Mouse (Mus musculus) right cerebral cortex, postnatal 25 days (tissue): ENCODE data around the gene Fam216a.

ENCODE experiments used
- DNase-seq: peaks from one replicate; pipeline ENCODE4 v3.0.0; 2022

Gene Fam216a

DNA sequence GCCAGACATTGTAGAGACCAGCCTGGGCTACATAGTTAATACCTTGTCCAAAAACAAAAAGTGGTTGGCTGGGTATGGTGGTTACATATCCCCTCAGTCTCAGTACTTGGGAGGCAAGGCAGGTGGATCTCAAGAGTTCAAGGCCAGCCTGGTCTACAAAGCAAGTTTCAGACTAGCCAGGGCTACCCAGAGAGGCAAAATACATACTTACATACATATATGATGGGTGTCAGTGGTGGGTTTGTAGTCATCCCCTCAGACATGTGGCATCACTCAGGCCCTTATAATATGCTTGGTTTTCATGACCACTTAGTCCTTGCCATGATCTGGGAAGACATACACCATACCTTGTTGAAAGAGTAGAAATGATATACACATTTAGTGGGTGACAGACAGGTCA is 18.5 kb upstream of the Fam216a start:
- DNase-seq, result no peak

DNA sequence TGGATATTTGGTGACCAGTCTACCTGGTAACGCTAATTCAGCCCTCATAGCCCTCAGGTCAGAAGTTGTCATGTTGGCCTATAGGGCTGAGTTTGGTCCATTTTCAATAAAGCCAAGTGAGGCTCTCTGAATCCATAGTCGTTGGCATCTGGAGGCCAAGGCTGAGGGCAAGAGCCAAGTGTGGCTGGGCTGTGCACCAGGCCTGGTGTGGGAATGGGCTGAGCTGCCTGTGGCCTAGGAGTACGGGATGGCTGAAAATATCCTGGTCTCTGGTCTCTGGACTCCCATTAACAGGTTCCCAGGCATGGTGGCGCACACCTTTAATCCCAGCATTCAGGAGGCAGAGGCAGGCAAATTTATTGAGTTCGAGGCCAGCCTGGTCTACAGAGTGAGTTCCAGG is 17.8 kb upstream of the Fam216a start:
- DNase-seq, result no peak

DNA sequence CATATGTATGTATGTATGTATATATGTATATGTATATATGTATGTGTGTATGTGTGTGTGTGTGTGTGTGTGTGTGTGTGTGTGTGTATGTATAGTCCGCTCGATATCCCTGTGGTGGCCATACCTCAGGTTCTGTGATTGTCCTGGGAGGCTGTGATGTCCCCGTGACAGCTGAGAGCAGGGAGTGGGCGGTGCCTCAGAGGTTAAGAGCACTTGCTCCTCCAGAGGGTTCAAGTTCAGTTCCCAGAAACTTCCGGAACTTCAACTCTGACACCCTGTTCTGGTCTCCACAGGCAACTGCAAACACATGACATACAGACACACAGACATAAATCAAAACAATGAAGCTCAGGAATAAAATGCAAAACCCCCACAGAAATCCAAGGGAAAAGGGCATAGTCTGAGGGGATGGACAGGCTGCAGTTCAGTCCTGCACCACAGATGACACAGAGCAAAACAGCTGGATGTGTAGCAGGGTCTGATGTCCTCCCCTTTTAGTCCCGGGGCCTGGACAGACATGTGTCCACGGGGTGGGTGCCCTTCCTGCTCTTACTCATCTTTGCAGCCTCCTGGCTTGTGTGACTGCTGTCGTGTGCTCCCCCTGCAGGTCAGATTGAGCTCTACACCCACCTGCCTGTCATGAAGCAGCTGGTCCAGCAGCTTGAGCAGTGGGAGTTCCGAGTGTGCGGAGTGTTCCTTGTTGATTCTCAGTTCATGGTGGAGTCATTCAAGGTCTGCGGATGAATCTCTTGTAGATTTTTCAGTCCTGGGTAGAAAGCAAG is 7.4 kb upstream of the Fam216a start:
- DNase-seq, result peak; percentile 70

DNA sequence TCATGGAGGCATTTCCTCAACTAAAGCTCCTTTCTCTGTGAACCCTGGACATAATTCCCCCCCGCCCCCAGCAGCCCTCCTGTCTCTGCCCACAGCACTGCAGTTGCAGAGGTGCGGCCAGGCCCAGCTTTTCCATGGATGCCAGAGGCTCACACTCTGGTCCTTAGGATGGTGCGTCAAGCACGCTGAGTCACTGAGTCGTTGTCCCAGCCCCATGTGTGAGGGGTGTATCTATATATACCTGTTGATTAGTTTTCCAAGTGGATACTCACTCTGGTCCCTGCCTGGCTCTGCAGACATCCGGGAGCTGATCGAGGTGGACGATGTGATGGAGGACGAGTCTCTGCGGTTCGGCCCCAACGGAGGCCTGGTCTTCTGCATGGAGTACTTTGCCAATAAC is 6.0 kb upstream of the Fam216a start:
- DNase-seq, result no peak

DNA sequence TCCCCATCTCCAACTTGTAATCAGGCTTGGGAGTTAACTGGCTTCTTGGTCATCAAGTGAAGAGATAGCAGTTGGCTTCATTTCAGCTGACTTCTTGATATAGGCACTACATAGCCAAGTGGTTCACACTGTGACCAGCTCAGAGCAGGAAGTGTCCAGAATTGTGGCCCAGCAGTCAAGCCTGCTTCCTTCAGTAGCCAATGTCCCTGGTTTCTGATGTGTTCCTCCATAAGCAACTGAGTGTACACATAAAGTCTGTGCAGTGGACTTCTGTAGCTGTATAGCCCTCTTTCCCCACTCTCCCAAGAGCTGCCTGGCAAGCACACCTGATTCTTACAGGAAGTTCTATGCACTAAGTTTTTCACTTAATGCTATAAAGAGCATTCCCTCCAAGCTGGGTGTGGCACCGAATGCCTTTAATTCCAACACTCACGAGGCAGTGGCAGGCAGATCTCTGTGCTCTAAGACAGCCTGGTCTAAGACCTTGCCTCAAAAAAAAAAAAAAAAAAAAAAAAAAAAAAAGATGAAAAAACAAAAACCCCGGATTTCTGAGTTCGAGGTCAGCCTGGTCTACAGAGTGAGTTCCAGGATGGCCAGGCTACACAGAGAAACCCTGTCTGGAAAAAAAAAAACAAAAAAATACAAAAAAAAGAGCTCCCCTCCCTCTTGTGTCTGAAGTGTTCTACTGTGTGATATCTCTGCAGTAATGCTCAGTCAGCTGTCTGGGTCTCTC is 5.1 kb upstream of the Fam216a start:
- no peak for DNase-seq

DNA sequence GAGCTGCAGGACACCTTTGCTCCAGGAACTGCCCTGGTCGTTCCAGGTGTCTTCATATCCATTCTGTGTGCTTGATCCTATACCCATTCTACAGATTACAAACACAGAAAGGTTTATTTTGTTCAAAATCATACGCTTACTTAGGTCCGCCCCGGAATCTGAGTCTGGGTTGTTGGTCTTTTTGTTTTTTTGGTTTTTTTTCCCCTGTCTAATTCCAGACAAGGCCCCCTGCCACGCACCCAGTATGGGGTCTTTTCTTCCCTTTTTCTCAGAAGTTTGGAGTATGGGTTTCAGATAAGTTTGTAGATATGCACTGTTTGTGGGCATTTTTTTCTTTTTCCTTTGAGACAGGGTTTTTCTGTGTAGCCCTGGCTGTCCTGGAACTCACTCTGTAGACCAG is 714 bp upstream of the Fam216a start:
- no peak for DNase-seq

DNA sequence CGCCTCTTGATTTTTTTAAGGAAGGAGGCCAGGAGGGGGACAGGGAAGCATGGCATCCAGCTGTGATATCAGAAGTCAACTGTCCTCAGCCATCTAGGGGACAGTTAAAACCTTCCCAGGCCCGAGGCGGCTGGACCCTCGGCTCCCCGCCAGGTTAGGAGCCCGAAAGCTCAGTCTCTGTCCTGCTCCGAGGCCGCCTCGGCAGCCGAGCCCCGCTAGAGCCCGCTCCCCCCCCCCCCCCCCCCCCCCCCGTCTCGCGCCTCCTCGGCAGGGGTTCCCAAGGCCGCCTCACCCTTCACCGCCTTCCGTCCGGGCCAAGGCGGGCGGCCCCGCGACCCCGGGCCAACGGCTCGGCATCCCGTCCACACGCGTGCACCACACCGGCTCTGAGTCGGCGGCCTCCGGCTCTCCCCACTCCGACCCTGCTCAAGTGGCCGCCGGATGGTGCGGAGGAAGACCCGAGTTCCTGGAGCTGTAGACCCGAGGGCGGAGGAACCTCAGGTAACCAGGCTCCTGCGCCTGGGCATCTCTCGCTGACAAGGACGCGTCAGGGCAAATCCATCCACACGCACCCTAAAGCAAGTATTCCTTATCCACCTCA is 473 bp downstream of the Fam216a start, which contains the start of gene Gpn3:
TSS of gene Gpn3 (plus strand) at position 286 of the 601 bp plus-strand sequence.
- no peak for DNase-seq

DNA sequence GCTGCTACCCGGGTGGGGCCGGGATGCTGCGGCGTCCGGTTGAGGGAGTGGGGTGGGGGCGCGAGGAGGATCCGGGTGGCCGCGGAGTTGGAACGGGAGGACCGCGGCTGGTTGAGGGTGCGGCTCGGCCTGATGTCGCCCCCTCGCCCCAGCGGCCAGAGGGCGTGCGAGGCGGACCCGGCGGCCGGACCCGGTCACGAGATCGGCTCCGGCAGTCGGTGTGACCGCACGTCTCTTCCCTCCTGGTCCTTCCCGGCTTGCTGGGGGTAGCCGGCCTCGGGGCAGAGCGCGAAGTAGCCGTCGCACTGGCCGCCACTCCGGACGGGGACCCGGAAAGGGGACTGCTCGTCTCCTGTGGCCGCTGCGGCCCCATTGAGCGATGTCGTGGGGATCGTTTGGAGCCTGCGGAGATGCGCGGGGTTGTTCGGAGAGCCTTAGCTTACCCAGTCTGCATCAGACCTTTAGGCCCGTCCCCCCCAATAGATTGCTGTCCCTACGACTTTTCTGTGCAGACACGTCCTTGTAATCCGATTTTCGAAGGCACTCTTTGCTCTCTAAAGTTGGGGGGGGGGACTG is 17.6 kb downstream of the Fam216a start:
- DNase-seq, result no peak

DNA sequence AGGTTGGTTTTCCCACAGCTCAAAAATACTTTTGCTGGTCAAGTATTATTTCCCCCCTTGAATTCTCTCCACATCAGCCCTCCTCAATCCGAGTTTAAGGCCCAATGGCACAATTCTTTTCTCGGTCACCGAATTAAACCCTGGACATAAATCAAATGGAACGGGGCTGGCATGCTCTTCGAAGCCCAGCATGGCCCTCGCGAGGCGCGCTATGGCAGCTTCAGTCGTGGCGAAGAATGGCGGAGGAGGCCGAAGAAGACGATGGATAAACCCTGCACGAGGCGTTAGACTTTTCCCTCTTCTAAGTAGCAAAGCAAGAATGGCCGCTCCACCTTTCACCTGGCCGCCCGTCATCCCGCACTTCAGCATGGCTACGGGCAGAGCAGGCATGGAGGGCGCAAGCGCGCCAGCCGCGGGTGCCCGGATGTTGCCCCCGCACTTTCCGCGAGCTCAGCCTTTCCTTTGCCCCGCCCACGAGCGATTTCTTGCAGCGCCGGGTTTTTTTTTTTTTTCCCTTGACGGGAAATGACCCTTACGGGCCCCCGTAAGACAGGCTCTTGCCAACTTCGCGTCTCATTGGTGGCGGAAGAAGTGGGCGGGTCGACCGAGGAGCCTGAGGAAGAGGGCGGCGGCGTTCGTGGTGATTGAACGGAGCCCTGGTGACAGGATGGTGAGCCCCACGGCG is 18.2 kb downstream of the Fam216a start, which contains the start of the genes Rad9b and Vps29:
TSS of gene Rad9b (minus strand) at position 427 of the 685 bp plus-strand sequence.
TSS of gene Vps29 (plus strand) at position 563 of the 685 bp plus-strand sequence.
- DNase-seq, result peak; percentile 98

DNA sequence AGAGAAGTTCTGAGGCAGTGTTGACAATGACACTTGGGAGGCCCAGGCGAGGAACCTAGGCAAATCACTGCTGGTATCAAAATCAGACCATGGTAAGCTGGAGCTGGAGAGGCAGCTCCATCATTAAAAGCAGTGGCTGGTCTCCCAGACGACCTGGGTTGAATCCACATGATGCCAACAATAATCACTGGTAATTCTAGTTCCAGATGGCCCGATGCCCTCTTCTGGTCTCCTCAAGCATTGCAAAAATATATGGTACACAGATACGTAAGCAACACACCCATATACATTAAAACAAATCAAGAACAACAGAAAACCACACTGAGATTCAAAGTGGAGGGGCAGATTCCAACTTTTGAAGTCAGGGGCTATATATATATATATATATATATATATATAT is 26.4 kb downstream of the Fam216a start:
- no peak for DNase-seq

DNA sequence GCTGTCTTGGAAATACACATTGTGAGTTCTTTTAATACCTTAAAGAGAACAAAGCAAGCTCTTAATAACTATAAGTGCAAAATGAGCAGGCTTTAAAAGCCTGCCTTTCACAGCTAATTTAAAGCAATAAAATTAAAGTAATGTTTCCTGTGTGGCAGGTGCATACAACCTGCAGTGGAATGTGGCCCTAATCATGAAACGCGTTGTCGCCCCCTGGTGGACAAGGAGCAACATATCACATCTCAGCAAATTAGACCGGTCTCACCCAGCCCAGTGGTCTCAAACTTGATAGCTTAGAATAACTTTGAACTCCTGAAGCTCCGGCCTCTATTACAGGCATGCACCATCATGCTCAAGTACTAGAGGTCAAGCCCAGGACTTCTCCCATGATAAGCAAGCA is 27.9 kb downstream of the Fam216a start:
- peak; percentile 60 for DNase-seq

DNA sequence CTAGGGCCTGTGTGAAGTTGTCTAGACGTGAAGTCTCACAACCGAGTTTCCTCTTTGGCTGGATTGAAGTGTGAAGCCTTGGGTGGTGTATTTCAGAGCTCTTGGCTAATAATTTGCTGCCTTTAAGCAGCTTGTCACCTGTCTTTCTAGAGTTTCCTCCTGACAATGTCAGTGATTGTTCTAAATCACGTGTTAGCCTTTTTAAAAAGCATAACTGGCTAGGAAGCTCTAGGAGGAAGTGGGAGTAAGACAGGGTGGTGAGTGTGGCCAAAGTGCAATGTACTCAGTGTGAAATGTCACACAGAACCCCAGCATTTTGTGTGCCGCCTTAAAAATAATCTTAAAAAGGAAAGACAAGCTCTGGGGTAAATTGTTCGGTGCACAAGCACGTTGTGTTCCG is 28.4 kb downstream of the Fam216a start:
- DNase-seq, result no peak

DNA sequence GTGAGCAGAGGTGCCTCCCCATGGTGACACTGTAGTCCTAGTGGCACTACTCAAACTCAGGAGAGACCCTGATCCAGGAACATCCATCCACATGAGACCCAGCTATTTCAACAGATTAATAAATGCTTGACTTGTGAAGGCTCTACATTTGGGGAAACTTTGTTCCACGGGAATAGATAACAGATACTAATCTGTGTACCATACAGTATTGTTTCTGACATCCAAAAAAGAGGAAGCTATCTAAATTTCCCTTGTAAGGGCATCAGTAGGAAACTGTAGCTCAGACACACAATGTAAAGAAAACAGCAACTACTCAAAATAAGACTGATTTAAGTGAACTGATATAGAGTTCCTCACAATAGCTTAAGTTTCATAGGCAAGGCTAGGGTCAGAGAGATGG is 29.3 kb downstream of the Fam216a start:
- no peak for DNase-seq

DNA sequence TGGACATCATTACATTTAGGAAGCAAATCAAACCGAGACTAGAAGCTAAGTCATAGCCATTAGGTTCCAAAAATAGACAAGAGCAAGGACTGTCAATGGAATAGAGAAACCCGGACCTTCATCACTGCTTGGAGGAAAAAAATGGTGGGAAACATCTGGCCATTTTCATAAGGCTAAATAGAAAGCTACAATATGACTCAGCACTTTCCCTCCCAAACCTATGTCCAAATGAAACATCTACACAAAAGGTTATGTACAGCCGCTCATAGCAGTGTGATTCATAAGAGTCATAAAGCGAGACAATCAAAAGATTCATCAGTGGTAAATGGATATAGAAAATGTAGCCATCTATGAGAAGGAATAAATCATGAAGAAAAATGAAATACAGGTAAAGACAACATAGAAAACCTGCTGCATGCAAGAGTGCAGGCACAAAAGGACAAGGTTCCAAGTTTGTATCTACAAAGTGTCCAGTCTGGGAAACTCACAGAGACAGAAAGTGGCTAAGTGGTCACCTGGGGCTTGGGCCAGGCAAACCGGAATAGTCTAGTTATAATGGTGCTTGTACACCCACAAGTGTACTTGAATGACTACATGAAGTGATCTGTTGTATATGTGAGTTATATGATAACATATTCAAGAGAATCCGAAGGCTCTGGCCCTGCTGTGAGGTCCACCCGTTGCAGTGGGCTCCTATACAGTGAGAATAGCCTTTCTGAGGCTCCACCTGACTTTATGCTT is 35.4 kb downstream of the Fam216a start:
- DNase-seq, result no peak

DNA sequence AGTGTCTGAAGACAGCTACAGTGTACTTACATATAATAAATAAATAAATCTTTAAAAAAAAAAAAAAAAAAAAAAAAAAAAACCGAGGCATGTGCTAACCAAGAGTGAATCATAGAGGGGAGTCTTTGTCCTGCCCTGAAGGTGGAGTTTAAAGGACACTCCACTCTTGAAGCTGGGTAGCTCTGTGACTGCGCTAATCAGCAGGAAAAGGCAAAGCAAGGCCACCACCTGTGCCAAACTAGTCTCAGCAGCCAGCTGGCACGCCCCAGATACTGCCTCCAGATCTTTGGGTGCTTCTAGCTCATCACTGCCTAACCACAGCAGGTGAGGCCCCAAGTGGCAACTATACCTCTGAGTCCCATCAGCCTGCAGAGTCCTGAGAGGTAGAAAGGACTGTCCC is 37.5 kb downstream of the Fam216a start:
- DNase-seq, result no peak

DNA sequence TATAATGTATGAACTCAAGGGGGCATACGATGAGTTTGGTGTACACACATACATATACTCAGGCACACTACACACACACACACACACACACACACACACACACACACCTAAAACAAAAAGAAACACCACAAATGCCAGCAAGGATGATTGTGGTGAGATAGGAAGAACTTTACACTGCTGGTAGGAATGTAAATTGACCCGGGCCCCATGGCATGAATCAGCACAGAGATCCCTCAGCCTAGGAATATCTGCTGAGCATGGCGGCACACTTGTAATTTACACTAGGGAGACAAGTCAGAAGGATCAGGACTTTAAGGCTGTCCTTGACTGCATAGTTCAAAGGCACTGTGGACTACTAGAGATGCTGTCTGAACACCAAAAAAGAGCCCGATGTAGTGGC is 41.9 kb downstream of the Fam216a start:
- DNase-seq, result no peak

DNA sequence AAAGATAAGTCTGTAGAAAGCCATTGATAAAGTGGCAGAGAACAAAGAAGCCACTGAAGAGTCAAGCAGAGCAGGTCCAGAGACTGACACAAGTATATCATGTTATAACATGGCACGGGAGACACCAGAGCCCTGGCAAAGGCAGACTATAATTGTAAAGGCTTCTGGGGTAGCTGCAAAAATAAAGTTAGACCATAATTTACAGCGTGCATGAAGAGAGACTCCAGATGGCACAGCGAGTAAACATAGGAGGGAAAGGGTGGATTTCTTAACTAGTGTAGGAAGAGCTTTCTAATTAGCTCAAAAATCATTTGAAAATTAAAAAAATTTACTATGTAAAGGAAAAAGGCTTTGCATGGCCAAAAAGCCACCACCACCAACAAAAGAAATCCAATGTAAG is 44.9 kb downstream of the Fam216a start:
- DNase-seq, result no peak

DNA sequence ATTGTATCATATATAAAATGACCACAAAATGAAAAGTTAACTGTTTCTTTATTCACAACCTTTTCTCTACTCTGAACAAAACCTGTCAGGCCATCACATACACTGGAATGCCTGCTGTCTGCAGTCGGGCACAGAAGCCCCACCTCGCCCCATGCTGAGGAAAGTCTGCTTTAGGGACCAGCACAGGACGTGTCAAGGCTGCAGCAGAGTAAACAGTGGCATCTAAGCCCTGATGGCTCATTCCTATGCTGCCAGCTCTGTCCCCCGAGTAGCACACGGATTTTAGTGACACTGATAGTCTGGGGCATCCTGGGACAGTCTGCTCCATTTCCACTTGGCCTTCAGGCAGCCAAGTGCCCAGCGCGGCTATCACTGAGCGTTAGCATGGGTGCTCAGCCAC is 46.7 kb downstream of the Fam216a start:
- no peak for DNase-seq

DNA sequence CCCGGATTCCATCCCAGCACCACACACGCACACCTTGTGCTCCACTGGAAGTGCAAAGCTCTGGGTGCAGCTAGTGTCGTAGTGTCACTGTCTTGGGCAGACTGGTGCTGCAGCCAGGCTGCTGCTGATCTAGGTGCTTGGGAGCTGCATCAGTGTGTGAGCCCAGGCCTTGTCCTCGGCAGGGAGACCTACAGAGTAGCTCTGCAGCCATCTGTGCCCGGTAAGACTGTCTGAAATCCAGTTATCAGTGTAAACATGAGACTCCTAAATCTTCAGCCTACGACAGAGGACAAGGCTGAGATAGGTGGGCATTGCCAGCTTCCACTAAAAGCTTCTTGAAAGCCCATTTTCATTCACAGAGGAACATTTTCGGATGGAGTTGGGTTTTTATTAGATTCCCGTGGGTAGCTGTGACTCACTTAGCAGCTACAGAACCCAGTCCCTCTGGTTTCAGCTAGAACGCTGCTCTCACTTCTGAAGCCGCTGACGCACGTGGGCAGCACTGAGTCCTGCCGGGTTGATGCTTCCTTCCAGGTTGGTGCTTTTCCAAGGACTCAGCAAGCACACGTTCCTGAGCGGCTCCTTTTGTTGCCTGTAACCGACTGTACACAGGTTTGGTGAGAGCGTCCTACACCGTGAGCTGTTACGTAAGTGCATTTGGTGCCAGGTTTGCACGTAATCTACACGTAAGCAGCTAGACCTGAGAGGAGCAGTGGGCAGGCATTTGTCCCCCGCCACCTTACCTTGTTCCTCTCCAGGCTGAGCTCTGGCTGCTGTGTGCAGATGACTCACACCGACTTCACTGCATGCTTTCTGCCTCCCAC is 47.3 kb downstream of the Fam216a start:
- peak; percentile 84 for DNase-seq

DNA sequence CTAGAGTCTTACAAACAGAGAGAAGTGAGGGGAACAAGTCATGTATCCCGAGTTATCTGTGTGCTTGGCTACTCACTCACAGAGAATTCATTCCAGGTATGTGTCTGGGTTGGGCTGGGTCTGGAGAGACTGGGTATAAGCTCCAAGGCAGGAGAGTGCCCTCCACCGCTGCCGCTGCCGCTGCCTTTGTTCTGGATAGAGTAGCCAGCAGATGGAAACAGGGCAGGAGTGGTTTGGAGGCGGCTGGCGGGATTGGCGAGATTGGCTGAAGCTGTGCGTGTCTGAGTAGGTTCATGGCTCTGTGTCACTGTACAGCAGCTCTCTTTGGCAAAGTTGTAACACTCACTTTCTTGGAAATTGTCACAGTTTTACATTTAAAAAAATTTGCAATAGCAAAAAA is 48.6 kb downstream of the Fam216a start:
- DNase-seq, result no peak

DNA sequence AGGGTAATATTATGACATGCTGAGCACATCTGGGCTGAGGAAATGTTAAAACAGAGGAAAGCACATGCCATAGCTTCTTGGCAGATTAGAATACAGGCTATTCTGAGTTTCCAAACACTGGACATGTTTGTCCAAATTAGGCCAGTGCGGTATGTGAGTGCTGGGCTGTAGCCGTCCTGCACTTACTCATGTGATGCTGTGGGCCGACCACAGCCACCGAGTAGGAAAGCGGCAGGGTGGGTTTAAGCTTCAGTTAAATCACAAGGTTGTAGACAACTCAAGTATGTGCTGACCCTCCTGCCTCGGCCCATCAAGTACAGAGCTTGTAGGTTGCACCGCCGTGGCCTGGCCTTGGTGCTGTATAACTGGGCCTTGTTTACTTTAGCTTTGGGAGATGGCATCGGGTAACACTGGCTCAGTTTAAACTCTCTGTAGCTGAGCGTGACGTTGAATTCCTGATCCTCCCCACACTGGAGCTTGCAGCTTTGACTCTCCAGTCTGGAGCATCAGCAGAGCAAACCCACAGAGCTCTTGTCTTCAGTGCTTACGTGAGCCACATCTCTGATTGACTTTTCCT is 51.9 kb downstream of the Fam216a start:
- DNase-seq, result no peak
